Mouse (Mus musculus) forelimb bud, embryonic 11.5 days (tissue): ENCODE results near the gene Tshz3.

Source experiments
- DNase-seq: peaks from one replicate; pipeline ENCODE4 v3.0.0-alpha.2; 2012; ENCODE audit warnings: low read depth, low spot score

Gene Tshz3

DNA sequence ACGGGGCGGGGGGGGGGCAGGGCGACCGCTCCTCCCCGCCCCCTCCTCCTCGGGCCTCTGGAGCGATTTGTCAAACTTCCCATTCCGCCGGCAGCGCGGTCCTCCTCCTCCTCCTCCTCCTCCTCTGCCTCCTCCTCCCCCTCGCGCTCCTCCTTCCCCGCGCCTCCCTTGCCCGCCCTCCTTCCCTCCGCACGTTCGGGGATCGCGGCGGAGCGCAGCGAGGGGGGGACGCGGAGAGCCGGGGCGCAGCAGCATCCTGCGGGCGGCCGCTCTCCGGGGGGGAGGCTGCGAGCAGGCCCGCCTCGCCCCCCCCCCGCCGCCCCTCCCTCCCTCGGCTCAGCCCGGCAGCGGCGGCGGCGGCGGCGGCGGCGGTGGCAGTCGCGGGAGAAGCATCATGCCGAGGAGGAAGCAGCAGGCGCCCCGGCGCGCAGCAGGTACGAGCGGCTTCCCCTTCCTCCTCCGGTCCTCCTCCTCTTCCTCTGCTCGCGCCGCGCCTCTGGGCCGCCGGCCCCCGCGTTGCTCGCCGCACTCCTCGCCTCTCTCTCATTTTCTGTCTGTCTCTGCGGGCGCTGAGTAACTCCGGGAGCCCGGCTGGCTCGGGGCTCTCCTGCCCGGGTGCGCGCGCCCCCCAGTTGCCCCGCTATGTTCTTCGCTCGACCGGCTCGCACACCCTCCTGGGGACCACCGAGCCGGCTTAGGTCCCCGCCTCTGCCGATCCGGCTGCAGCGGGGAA lies at the start of gene Tshz3:
Gene Tshz3, plus strand, starts transcription at position 263 of the 733 bp plus-strand sequence.
- DNase-seq: peak; percentile 19

DNA sequence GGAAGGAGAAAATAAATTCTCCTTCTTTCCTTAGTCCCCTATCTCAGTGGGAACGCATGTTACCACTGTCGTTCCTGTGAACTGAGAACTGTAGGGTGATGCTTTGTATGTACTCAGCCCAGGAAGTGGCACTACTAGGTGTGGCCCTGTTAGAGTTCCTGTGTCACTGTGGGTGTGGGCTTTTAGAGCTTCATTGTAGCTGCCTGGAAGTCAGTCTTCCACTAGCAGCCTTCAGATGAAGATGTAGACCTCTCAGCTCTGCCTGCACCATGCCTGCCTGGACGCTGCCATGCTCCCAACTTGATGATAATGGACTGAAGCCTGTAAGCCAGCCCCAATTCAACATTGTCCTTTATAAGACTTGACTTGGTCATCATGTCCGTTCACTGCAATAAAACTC lies 42.0 kb upstream of the Tshz3 start:
- DNase-seq: no peak

DNA sequence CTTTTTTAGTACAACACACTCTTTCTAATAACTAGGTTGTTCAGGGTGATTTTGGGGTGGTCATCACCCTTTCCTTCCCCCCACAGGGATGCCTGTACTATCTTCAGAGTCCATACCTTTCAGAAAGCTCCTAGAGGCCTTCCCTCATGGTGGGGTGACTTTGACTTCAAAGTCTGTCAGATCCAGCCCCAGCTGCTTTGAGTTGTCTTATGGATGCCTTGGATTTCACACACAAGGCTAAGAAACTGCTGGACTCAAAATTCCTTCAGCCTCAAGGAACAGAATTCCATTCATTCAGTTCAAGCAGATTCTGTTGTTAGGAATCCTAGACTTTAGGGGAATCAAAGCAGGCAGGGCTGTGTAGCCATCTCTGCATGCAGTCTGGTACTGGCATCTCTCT lies 41.5 kb upstream of the Tshz3 start:
- DNase-seq: no peak

DNA sequence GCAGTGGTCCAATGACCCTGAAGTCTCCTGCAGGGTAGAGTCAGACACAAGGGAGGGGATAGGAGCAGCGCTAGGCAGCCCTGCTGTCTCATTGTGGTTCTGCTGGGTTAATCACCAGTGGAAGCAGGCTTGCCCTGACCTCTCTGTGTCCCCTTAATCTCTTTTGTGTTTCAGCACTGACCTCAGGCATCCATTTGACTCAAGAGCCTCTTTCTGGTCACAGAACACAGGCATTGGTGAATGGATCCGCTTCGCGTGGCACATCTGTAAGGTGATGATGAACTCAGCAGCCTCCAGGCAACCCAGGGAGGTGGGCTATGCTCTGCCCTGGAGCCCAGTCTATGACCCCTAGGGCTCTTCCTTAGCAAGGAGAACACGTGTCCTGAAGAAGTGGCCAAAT lies 39.6 kb upstream of the Tshz3 start:
- no peak for DNase-seq

DNA sequence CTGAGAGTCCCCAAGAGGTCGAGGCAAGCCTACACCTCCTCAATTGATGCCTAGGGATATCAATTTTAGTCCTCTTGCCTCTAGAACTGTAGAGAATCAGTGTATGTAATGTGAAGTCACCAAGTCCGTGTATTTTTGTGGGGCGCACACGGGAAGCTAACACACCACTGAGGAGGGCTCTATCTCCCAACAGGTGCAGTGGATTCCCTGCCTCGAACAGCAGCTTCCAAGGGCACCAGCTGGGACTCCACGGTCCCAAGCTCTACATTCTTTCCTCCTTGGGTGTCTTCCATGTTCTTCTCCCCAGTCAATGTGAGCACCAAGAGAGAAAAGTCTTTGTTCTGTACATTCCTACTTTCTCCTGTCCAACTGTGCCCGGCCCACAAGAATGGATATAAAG lies 38.7 kb upstream of the Tshz3 start:
- no peak for DNase-seq

DNA sequence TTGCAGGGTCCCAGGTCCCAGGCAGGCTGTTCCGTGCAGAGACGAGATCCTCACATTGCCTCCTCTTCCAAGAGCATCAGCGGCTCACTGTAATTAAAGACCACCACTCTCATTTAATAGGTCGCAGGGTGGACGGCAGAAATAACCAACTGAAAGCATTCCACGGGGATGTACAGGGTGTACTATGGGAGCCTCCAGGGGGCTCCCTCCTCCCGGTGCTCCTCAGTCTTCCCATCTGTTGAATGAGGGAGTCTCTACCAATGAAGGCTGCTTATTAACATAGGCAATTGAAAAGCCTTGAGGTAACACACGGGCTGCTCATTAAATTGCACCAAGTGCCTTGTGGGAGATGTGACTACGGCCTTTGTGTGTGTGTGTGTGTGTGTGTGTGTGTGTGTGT lies 37.3 kb upstream of the Tshz3 start:
- no peak for DNase-seq

DNA sequence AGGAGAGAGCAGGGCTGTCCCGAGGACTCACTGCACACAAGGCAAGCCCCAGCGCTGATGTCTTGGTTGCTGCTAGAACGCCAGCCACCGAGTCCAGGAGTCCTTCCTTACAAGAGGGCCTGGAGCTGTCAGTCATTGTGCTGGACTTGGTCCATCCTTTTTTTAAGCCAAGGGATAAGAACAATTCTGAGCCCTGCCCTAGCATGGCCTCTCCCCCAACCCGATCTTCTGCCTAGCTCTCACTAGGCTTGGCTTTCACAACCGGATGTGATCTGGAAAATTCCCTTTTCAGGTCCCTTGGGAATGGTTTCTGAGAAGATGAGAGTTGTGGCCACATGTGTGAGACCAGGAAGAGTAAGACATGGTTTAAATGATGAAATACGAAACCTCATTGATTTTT lies 34.5 kb upstream of the Tshz3 start:
- DNase-seq: no peak

DNA sequence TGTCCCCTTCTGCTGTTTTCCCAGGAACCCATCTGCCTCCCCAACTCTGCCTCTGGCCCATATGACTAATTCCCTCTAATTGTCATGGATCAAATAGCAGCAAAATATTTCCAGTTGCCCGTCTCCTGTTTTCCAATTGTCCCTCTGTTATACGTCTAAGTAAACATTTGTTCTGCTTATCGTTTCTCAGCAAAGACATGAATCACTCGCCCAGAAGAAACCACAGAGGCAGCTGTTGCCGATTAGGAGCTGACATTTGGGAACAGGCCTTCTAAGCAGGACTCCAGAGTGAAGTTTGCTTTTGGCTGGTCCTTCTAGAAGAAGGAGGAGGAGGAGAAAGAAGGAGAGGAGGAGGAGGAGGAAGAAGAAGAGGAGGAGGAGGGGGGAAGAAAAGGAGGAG lies 30.2 kb upstream of the Tshz3 start:
- peak; percentile 24 for DNase-seq

DNA sequence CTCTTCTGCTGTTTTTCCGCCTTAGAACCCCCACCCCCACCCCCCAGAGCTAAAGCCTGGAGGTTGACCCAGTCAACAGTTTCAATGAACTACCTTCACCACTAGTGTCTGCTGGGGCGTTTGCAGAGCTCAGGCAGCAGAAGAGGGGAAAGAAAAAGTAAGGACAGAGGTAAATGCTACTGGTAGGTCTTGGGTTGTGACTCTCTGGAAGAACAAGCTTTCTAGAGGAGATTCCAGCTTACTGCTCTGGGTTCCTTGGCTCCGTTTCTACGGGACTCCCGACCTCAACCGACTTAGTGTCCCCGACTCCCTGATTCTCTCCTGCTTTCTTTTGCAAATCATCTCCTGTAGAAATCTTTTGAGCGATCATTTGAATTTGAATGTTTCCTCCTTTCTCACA lies 19.9 kb upstream of the Tshz3 start:
- no peak for DNase-seq

DNA sequence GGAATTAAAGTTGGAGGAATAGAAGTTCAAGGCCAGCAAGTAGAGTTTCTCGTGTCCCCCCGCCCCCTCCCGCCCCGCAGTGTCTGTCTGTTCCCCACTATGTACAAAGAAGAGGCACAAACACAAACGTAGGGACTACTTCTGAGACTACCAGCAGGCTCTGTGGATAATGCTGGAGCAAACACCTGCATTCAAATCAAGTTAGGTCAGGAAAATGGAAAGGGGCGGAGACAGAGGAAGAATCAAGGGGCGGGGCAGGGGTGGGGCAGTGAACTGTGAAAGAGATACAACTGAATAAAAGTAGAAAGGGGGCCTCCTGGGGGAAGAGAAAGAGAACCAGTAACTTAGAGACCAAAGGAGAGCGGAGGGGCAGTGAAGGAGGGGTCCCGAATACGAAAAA lies 19.4 kb upstream of the Tshz3 start:
- DNase-seq: no peak

DNA sequence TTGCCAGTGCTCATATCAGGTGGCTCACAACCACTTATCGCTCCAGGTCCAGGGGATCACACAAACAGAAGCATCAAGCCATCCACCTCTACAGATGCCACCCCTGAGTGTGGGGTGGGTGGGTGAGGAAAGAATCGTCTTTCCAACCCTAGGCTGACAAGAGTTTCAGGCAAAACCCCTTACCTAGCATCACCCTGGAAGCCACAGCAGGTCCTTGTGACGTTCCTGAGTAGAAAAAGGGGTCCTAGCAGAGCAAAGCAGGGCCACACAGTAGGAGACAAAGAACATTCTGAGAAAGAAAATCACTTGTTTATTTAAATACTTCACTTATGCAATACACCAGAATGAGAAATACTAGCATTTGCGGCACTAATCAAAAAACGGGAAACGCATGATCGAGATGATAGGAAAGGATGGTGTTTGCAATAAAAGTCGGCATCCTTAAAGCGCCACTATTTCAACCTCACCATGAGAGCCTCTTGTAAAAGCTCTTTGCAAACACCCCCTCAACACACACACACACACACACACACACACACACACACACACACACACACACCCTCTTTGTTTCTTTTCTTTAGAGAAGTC lies 18.8 kb upstream of the Tshz3 start:
- DNase-seq: no peak

DNA sequence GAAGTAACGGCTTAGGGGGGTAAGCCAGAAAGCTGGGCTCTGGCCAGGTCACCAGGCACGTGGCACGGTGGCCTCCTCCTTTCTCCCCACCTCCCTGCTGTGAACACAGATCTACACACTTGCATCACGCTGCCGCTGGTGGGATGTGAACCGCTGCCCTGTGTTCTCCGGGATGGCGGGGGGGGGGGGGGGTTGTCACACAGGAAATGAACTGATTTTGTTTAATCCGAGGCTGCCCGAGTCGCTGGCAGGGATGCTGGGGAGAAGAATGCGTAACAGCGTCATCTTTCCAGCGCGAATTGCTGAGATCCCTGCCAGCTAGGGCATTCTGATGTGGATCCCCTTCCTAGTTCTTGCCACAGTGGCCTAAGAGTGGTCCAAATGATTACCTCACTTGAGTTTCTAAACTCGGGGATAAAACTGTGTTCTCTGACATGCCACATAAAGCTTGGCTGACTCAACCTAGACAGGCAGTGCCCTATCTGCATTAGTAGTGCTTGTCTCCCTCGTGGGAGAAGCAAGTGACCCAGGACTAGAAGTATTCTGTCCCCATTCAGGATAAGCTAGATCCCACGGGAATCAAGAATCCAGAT lies 18.0 kb upstream of the Tshz3 start:
- DNase-seq: peak; percentile 14

DNA sequence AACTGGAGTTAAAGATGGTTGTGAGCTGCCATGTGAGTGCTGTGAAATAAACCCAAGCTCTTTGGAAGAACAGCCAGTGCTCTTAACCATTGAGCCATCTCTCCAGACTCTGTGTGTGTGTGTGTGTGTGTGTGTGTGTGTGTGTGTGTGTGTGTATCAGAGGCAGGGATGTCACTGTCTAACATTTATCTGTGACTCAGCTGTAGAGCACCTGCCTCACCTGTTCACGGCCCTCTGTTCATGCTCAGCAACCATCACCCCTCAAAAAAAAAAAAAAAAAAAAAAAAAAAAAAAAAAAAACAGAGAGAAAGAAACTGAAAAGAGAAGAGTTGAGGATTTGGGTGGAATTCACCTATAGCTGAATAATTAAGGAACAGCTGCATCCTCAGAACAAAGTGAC lies 10.4 kb upstream of the Tshz3 start:
- DNase-seq: no peak

DNA sequence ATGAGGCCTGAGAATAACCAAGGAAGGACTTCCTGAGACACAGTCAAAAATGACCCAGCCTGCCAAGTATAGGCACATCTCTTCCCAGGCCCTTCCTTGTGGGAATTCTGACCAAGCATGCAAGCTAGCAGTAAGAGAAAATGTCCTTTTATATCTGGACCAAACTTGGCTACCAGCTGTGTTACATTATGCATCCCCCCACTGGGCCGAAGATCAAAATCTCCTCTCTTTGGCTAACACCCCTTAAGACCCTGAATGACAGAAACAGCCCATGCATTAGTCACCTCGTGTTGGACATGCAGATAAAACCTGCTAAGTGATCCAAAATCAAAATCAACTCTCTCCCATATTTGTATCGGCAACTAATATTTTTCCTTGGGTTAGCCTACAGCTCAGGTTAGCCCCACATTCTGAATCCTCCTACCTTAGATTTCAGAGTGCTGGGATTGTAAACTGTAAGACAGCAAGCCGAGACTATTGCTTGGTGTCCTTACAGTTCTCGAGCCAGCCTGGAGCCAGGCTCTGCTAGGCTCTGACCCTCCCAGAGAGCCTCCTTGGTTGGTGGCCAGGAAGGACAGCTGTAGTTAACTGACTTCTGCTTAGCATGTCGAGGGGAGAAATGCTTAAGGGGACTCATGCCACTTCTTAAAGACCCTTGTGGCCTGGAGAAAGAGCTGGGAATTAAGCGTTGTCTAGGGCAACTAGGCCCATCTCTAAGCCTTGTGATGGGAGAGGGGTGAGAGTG lies 8.7 kb upstream of the Tshz3 start:
- no peak for DNase-seq

DNA sequence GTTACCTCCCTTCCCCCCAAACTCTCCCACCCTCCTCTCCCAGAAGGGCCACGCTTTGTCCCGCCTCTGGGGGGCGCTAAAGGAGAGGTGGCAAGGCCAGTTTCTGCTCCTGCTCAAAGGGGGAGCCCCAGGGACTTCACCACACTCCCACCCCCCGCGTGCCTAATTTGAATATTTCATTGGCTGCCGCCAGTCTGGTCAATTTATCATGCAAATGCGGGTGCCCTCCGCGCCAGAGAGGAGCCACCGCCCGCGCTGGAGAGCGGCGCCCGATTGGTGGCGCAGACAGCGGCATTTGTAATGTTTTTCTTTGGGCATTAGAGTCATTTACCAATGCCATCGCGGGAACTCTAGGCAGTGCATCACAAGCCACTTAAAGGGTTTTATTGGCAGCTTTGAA lies 7.4 kb upstream of the Tshz3 start:
- DNase-seq: peak; percentile 31

DNA sequence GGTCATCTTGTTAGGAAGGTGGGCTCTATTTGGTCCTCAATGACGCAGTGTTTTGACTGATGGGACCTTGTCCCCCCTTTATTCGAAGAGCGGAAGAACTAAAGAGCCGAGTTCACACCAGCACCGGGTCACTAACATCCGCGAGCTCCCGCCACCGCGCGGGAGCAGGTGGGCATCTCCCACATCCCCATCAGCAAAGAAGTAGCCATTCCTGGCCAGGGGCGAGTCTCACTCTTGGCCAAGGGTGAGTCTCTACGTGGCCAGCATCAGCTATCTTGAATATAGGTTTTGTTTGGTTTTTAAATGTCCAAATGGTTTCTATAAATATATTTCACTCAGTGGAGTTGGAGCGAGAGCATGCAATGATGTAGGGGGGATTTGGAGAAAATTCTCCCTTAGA lies 6.3 kb upstream of the Tshz3 start:
- DNase-seq: no peak

DNA sequence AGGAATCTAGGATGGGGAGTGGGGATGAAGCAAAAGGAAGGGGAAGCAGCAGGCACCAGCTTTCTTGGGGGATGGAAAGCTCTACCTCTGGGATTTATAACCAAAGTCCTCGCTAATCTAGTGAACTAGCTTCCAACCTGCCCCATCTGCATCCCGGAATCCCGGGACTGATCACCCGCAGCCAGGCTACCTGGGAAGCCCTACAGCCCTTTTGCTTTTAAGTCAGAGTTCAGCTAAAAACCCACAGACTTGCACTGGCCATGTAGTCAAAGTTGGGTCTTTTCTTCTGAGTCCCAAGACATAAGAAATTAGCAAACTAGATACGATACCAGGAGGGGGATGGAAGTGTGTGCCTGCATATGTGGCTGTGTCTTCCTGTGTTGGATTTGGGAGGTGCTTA lies 5.5 kb upstream of the Tshz3 start:
- no peak for DNase-seq

DNA sequence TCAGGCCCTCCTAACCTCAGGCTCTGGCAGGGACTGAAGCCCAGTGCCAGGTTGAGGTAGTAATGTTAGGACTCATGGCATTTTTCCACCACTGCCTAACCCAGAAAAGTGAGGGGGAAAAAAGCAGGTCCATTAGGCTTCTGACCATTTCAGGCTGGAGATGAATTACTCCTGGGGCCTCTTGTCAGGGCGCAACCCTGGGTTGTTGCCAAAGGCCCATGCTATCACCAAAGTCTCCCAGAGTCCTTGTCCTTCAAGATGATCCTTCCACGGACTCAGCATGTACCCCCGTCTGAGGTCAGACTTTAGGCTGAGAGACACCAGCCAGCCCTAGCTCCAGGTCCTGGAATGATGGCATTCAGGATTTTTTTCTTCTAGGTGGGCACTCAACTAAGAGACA lies 4.8 kb upstream of the Tshz3 start:
- DNase-seq: no peak

DNA sequence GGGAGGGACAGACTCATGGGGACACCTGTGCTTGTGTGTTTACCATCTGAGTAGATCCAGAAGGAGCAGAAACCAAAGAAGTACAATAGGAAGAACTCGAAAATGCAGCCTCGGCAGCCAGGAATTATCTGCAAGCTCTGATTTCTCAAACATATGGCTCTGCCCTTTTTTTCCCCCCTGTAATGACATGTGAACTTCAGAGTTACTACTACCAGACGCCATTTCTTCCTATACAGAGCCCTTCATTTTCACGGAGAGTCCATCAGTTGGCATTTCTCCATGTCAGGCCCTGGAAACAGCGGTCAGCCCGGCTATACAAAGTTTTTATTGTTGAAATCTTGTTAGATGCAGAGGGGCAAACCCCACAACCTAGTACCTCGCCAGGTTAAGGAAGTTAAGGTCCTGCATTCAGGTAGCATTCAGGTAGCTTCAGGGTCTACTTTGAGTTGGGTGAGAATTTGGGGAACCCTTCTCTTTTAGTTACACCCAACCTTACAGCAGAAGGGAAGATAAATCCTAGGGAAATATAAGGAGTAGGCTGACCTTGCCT lies 3.2 kb upstream of the Tshz3 start:
- DNase-seq: no peak

DNA sequence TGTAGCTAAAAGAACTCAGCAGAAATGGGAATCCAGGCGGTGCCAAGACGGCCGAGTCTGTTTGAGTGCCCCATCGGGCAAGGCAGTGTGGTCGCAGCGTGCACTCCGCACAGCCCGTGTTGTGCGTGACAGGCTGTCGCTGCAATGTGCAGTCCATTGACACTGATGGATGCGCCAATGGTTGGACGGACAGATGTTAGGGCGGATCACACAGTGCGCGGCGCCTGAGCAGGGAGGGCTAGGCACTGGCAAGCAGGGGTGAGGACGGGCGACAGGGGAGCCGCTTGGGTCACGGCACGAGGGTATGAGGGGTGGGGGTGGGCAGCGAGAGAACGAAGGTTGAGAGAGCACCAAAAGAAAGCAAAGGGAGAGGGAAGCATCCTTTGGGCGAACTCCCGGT lies 2.6 kb upstream of the Tshz3 start:
- DNase-seq: no peak

DNA sequence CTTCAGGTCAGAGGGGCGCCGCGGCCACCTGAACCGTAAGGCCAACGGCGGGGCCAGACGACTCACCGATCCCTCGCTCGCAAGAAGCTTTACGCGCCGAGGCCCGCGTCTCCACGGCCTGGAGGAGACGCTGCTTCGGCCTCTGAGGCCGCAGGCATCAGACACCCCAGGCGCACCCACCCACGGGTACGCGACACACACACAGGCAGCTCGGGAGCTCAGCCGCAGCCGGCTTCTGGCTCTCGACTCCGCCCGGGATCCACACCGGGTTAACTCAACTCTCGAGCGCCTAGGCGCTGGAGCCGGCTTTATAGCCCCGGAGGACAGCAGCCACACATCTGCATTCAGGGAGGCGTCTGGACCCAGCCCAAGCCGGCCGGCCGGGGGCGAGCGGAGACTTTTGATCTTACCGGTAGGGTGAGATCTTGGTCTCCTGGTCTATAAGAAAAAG lies 2.1 kb upstream of the Tshz3 start:
- peak; percentile 38 for DNase-seq

DNA sequence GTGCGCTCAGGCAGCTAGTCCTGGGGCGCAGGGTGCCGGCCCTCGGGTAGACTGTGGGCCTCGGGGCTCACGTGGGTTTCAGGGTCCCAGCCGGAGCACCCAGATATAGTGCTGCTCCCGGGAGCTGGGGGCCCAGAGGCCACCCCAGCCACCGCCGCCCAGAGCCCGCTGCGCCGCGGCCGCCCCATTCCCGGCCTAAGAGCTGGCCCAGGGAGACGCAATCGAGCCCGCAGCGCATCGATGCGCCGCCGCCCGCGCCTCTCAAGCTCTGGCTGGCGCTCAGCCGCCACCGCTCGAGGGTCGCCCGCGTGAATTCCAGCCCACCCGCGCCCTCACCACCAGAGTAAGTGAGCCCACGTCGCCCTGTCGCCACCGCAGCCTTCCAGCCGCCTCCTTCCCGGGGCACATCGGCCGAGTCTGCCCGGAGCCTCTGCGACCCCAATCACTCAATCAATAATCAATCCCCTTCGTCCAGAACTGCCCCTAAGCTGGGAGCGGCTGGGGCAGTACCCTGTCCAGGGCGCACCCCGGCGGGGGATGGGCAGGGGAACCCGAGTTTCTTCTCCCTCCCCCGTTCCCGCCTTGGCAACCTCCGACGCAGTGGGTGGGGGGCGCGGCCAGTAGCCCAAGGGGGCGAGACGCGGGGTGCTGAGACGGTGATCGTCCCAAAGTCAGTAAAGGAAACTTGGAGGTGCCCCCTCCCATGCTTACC lies 1.4 kb upstream of the Tshz3 start:
- peak; percentile 63 for DNase-seq
